Mouse (Mus musculus): Measurements from ENCODE around the gene Hey2.

The Hey2 gene

GRCm38 (mm10) chr10:30842643-30843437, at the start of gene Hey2:
Gene Hey2 (minus strand): TSS chr10:30842801.
- POLR2A ChIA-PET, result interaction anchor here in 3 of 4 experiments (0.6 to 1.3 kb wide), 6 partner anchors 20 to 471 kb away, joined by 3 to 6 read pairs (median 3); partner anchors contain the start of genes Hddc2 (in 1 of the 3) and Ncoa7 (in 1 of the 3)

GRCm38 (mm10) chr10:30883085-30883760, 40.6 kb upstream of the Hey2 start:
- ChIA-PET POLR2A (no interaction called here), CTCF (no interaction called here)

More at GRCm38 (mm10) chr10:30842643-30843437, at the start of gene Hey2:
- CTCF ChIA-PET, result interaction anchor here in 1 of 4 experiments (0.5 kb wide), 1 partner anchor 1305 kb away, joined by 4 read pairs; no protein-coding TSS in a partner anchor

GRCm38 (mm10) chr10:30881109-30881508, 38.5 kb upstream of the Hey2 start:
- ChIA-PET POLR2A (no interaction called here), CTCF (no interaction called here)

GRCm38 (mm10) chr10:30845101-30845825, 2.7 kb upstream of the Hey2 start:
- CTCF ChIA-PET, result interaction anchor here in 1 of 4 experiments (0.5 kb wide), 1 partner anchor 472 kb away, joined by 3 read pairs; no protein-coding TSS in a partner anchor
- POLR2A ChIA-PET, result interaction anchor here in 2 of 4 experiments (0.6 to 1.2 kb wide), 3 partner anchors 13 to 468 kb away, joined by 3 to 7 read pairs (median 3); partner anchors contain the start of gene Hddc2 (in 1 of the 2)

- POLR2A ChIA-PET, result interaction anchor here in 2 of 4 experiments (0.6 to 1.1 kb wide), 3 partner anchors 9 to 469 kb away, joined by 3 to 7 read pairs (median 4); partner anchors contain the start of gene Hddc2 (in 1 of the 2)
Measured at GRCm38 (mm10) chr10:30844191-30845010, 1.8 kb upstream of the Hey2 start.

GRCm38 (mm10) chr10:30843438-30844190, 1.0 kb upstream of the Hey2 start:
- CTCF ChIA-PET, result no interaction called here
- POLR2A ChIA-PET, result interaction anchor here in 3 of 4 experiments (0.7 to 1.3 kb wide), 4 partner anchors 10 to 470 kb away, joined by 3 to 6 read pairs (median 4); partner anchors contain the start of gene Hddc2 (in 2 of the 3)

More at GRCm38 (mm10) chr10:30844191-30845010, 1.8 kb upstream of the Hey2 start:
- CTCF ChIA-PET, result no interaction called here

GRCm38 (mm10) chr10:30842228-30842627, 373 bp downstream of the Hey2 start:
- POLR2A ChIA-PET, result interaction anchor here in 3 of 4 experiments (0.6 to 1.3 kb wide), 7 partner anchors 33 to 471 kb away, joined by 3 to 4 read pairs (median 3); partner anchors contain the start of genes Hddc2 (in 1 of the 3) and Ncoa7 (in 1 of the 3)
- CTCF ChIA-PET, result no interaction called here

GRCm38 (mm10) chr10:30840824-30841223, 1.8 kb downstream of the Hey2 start:
- ChIA-PET CTCF (no interaction called here), POLR2A (interaction anchor here in 3 of 4 experiments (0.7 to 1.3 kb wide), 3 partner anchors 39 to 472 kb away, joined by 3 to 10 read pairs (median 4); partner anchors contain the start of gene Hddc2 (in 1 of the 3))

- POLR2A ChIA-PET, result no interaction called here
- CTCF ChIA-PET, result interaction anchor here in 1 of 4 experiments (1.0 kb wide), 1 partner anchor 16 kb away, joined by 3 read pairs; no protein-coding TSS in a partner anchor
Measured at GRCm38 (mm10) chr10:30838188-30838587, 4.4 kb downstream of the Hey2 start.

- ChIA-PET CTCF (interaction anchor here in 1 of 4 experiments (1.2 kb wide), 1 partner anchor 475 kb away, joined by 4 read pairs; no protein-coding TSS in a partner anchor), POLR2A (no interaction called here)
Measured at GRCm38 (mm10) chr10:30825049-30825448, 17.6 kb downstream of the Hey2 start.

GRCm38 (mm10) chr10:30810967-30811293, 31.7 kb downstream of the Hey2 start:
- ChIA-PET CTCF (interaction anchor here in 1 of 4 experiments (0.6 kb wide), 1 partner anchor 42 kb away, joined by 3 read pairs; no protein-coding TSS in a partner anchor), POLR2A (interaction anchor here in 1 of 4 experiments (1.4 kb wide), 1 partner anchor 17 kb away, joined by 3 read pairs; no protein-coding TSS in a partner anchor)

GRCm38 (mm10) chr10:30810247-30810966, 32.2 kb downstream of the Hey2 start:
- ChIA-PET POLR2A (interaction anchor here in 1 of 4 experiments (1.4 kb wide), 1 partner anchor 16 kb away, joined by 3 read pairs; no protein-coding TSS in a partner anchor), CTCF (no interaction called here)

GRCm38 (mm10) chr10:30803587-30804253, 38.9 kb downstream of the Hey2 start:
- ChIA-PET CTCF (interaction anchor here in 3 of 4 experiments (0.6 to 2.4 kb wide), 7 partner anchors 30 to 466 kb away, joined by 3 to 9 read pairs (median 3); no protein-coding TSS in a partner anchor), POLR2A (interaction anchor here in 3 of 4 experiments (0.6 to 3.3 kb wide), 37 partner anchors 9 to 605 kb away, joined by 3 to 25 read pairs (median 5); partner anchors contain the start of genes Trmt11 (in 3 of the 3) and Hddc2 (in 2 of the 3))

- CTCF ChIA-PET, result interaction anchor here in 3 of 4 experiments (0.6 to 2.4 kb wide), 7 partner anchors 29 to 467 kb away, joined by 3 to 9 read pairs (median 4); no protein-coding TSS in a partner anchor
- POLR2A ChIA-PET, result interaction anchor here in 3 of 4 experiments (0.6 to 3.3 kb wide), 44 partner anchors 10 to 604 kb away, joined by 3 to 25 read pairs (median 4); partner anchors contain the start of genes Trmt11 (in 3 of the 3) and Hddc2 (in 2 of the 3)
Measured at GRCm38 (mm10) chr10:30802681-30803586, 39.7 kb downstream of the Hey2 start, which contains the start of gene Ncoa7. Gene Ncoa7 (minus strand): TSS chr10:30803326.

Measured in embryonic stem cell, embryonic (primary cell).